Mouse (Mus musculus) gastrocnemius, postnatal 25 days (tissue): ENCODE results near the gene Tob2. TPM values are rescaled to one million over a fixed set of nuclear protein-coding genes. Genes with fewer than 3 reads are reported as not detected.
A peak's percentile ranks its signal among the peaks of the same experiment; 100 is the strongest.

Experiments
- DNase-seq: peaks from one replicate; pipeline ENCODE4 v3.0.0; 2022
- total RNA-seq, 2 experiments: library from RNA; stranded (reverse); gene quantifications; 1 replicate in 1 of 2; 2 replicates in 1 of 2; pipeline ENCODE4 v1.2.3; 2021

Gene Tob2
- total RNA-seq, 2 experiments from 2014 or later = 47.4 to 85.8 TPM

DNA sequence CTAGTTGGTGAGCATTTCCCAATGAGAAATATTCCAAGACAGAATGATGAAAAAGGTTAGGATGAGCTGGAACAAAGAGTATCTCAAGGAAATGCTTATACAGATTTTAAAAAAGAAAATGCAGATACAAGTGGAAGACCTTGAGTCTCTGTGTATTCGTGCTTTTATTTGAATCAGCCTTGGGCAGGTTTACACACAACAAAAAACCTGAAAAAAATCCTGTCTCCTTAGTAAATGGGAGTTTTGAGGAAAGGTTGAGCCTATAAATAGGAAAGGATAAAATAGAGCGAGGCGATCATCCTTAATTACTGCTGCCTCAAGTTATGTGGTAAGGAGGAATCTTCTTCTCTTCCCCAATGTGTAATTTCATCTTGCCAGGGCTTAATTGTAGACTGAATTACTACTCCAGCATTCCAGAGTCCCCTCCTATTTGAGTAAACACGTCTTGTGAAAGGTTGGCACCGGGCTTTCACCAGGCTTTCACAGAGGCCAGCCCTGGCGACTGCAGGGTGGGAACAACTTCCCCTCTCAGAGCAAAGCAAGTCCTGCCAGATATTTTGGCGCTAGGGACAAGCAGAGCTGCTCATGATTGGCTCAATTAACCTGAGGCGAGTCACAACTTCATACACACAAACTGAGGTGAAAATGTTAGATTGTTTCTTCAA is 2.0 kb upstream of the Tob2 start:
- DNase-seq = no peak

DNA sequence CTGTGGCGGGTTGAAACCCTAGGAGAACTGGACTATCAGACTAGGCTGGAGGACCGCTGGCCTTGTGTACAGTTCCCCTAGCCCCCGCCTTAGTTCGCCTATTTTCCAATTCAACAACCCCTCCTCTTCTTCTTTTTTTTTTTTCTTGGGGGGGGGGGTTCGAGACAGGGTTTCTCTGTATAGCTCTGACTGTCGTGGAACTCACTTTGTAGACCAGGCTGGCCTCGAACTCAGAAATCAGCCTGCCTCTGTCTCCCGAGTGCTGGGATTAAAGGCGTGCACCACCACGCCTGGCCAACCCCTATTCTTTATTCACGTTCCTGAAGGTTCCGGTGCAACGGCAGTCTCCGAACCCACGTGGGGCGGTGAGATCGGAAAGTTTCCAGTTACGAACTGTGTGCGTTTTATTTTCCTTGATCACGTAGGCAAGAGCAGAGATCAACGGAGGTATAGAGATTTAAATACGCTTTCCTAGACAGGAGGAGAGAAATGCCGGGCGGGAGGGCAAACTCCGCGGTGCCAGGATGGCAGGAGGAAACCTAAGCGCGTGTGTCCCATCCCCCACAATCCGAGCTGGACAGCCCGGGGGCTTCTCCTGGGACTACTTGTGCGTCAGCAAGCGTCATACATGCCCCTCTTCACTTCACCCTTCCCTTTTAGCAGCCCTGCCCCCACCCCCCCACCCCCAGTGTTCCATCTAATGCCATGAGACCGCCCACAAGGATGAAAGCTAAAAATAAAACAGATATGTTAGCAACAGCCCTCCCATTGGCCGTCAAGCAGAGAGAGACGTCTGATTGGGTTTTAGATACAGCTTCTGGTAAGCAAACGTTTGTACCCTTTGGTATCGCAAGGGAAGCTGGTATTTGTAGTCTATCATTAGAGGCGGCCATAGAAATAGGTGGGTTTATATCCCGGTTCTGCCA is 997 bp upstream of the Tob2 start:
- DNase-seq = peak; percentile 88

- DNase-seq = peak; percentile 93
Measured at GRCm38 (mm10) chr15:81858138-81858516, 469 bp downstream of the Tob2 start.

GRCm38 (mm10) chr15:81857724-81858116 is 876 bp downstream of the Tob2 start:
- no peak for DNase-seq

DNA sequence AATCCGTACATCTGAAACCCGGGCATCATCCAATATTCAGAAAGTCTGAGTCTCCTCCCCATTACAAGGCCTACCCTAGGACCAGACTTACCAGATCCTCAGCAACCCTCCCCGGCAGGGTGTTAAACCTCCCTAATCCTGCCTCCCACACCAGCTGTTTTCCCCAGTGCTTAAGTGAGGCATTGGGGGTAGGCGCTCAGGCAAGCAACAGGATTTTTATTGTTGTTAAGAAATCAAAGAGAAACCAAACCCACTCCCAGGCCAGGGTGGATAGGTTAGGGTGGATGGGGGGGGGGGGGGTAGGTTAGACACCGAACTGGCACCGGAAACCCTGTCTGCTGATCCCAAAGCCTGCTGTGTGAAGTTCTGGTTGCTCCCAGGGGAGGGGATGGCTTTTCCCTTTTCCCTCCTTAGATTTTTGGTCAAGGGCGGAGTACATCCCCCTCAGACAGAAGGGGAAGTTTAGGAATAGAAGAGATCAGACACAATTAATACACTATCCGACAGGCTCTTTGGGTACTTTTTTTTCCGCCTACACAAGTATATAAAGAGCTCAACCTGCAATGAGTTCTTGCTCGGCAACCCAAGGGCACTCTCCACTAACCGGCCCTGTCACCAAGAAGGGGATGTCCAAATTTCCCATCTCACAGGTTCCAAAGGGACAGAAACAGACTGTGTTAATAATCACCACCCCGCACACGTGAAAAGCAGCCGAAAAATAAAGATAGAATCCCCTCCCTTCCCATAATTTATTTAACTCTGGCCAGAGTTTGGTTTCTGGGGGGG is 1.5 kb downstream of the Tob2 start:
- no peak for DNase-seq

DNA sequence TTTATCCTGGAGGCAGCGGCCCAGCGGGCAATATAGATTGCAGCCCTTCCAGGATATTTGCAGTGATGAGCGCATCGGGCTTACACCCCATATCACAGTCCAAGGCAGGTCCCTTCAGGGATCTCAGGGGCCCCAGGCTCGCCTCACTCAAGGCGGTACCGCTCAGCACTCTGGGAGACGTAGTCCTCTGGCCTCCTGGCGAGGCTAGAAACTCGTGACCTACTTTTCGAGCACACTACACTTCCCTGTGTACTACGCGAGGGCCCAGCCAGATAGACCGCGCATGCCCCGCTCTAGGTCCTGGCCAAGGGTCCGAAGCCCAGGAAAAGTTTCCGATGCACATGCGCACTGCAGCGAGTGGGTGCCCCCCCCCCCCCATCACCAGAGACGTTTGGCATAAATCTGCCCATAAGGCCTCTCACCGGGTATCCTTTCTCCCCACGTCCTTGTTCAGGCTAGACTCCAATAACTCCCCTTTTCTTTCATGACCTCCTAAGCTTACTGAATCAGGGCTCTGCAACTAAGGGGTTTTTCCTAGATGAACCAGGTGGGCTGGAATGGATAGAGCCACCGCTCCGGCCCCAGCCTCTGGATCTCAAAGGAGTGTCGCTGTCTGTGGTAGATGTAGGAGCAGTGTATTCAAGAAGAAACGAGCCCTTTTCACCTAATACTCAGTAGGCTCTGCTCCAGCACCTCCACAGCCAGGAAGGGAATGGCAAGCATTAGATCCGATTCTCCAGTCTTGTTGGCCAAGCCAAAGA is 2.4 kb downstream of the Tob2 start:
- DNase-seq = peak; percentile 89

- no peak for DNase-seq
Measured at GRCm38 (mm10) chr15:81853081-81853480, 5.5 kb downstream of the Tob2 start.

GRCm38 (mm10) chr15:81852411-81853000 is 6.1 kb downstream of the Tob2 start:
- no peak for DNase-seq

- DNase-seq = no peak
Measured at GRCm38 (mm10) chr15:81851375-81851774, 7.2 kb downstream of the Tob2 start.

DNA sequence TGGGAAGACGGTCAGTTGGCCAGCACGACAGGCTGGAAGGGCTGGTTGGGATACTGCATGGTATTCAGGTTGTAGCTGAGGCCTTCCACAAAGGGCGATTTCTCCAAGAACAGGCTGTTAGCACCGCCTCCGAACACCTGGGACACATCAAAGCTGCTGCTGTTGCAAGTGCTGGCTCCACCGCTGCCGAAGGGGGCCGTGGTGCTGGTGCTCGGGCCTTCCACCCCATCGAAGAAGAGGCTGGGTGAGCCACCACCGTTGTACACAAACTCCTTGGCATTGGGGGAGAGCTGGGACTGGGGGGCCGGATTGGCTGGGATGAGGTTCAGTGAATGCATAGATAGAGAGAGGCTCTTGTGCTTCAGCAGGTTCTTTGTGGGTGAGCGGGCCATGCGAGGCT is 7.9 kb downstream of the Tob2 start:
- DNase-seq = no peak

DNA sequence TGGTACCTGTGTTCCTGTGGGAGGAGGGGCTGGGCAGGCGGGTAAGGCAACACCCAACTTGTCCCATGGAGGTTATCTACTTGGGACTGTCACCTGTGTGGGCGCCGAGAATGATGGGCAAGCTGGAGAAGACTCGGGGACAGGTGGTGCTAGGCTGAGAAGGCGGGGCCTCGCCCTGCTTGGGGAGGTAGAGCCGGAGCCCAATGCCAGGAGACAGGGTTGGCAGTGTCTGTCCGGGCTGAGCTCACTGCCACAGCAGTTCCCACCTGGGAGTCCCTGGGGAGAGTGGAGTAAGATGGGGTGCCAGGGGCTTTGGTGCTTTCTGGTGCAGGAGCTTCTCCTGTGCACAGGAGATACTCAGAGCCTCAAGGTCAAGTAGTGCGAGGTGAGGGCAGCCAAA is 9.5 kb downstream of the Tob2 start:
- peak; percentile 77 for DNase-seq

- no peak for DNase-seq
Measured at GRCm38 (mm10) chr15:81848301-81848700, 10.3 kb downstream of the Tob2 start.

DNA sequence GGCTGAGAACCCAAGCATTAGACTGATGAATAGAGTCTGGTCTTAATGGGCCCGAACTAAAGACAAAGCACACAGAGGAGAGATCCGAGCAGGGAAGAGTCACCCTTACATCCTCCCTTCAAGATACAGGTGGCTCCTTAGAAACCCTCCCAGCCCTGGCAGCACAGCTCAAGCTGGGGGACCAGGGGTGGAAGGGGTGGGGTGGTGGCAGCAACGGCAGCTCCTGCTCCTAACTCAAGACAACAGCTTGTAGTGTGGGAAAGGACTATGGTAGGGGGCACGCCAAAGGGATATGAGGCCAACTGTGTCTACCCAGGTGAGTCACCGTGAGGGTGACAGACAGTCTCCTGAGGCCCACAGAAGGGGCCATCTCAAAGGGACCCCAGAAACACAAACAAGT is 10.7 kb downstream of the Tob2 start:
- DNase-seq = no peak

GRCm38 (mm10) chr15:81847161-81847560 is 11.4 kb downstream of the Tob2 start:
- no peak for DNase-seq

DNA sequence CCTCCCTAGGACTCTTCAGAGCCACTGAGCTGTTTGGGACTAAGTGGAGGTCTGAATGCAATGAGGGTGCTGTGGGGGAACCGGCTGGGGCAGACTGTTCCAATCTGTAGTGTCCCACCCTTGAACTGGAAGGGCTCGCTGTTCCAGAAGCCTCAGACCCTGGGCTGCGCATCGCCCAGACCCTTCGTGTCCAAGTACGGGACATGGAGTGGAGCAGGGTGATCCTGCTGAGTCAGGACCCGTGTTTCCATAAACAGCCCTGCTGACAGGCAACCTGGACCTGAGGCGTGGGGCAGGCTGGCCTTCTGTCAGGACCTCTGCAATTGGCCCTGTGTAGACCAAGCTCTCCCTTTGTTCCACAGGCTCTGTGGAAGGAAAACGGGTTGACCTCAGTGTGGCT is 11.8 kb downstream of the Tob2 start:
- peak; percentile 75 for DNase-seq

GRCm38 (mm10) chr15:81845724-81846123 is 12.9 kb downstream of the Tob2 start:
- peak; percentile 91 for DNase-seq

DNA sequence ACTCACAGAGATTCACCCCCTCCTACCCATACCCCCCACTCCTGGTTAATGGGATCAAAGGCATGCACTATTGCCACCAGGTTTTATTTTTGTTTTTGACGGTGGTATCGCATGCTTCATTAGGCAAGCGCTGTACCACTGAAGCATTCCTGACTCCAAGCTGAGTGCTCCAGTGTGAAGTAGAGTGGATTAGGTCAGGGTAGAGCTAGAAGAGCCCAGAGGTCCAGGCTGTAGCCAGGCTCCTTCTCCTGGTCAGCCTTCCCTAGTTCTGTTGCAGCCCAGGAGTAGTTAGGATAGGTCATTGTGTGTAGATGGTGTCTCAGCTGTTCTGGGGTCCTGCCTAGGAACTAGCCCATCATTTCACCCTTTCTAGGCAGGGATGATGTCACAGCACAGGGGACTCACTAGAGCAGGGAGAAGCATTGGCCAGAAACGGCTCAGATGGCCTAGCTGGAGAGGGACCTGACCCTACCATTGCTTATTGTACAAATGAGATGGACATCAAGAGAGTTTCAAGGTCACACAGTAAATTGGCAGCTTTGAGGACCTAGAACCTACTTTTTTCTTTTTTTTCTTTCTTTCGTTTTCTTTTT is 13.5 kb downstream of the Tob2 start:
- no peak for DNase-seq

- DNase-seq = no peak
Measured at GRCm38 (mm10) chr15:81842275-81842674, 16.3 kb downstream of the Tob2 start.

GRCm38 (mm10) chr15:81840306-81840705 is 18.3 kb downstream of the Tob2 start:
- DNase-seq = no peak

GRCm38 (mm10) chr15:81839634-81840033 is 19.0 kb downstream of the Tob2 start:
- DNase-seq = peak; percentile 97

- DNase-seq = no peak
Measured at GRCm38 (mm10) chr15:81838554-81839235, 19.9 kb downstream of the Tob2 start.
